19 mouse cellular contexts compared by ENCODE assay signal in genomic region chr14:117385731-117386270, GRCm38 (mm10).
DNase-seq lines count a peak whose midpoint lies in the region; ATAC-seq and TF ChIP-seq lines count a peak whose summit lies in the region.
"Had no signal": no experiment of that assay in that cellular context is flagged by ENCODE, and none has a peak within 500 bp of the region (broad histone marks: within the 10 kb centered on the region; RNA-seq: fewer than 3 reads in every experiment).

No protein-coding gene starts in this region.

- no peak overlapping the region for H3K4me2 ChIP-seq in lung, embryonic 14.5 days
- H3K4me2 ChIP-seq: forebrain, embryonic 15.5 days; heart, embryonic 11.5 days; heart, embryonic 15.5 days; hindbrain, embryonic 15.5 days had no signal

- no peaks in the 10 kb centered on the region for H3K36me3 ChIP-seq in kidney, adult 2 months (ENCODE audit: control insufficient read depth, insufficient read depth, low read length)
- H3K36me3 ChIP-seq in lung, embryonic 14.5 days (ENCODE audit: insufficient read depth): no peaks in the 10 kb centered on the region
- H3K36me3 ChIP-seq: forebrain, embryonic 15.5 days; heart, embryonic 15.5 days; hindbrain, embryonic 15.5 days had no signal

- POLR2A ChIA-PET in Patski (lab: Charles Lee): no interaction called here

- H3K4me1 ChIP-seq in kidney, adult 2 months (ENCODE audit: control insufficient read depth, insufficient read depth, low read length): no peaks in the 10 kb centered on the region
- peaks cover 4% of the 10 kb centered on the region for H3K4me1 ChIP-seq in lung, embryonic 14.5 days (ENCODE audit: insufficient read depth)
- no peaks in the 10 kb centered on the region for H3K4me1 ChIP-seq in lung, adult 2 months (ENCODE audit: control insufficient read depth, insufficient read depth, low read length)
- H3K4me1 ChIP-seq: forebrain, embryonic 15.5 days had no signal

- no peak overlapping the region for H3K4me3 ChIP-seq in kidney, adult 2 months (ENCODE audit: insufficient read depth, low read depth, low read length)
- no peak overlapping the region for H3K4me3 ChIP-seq in lung, embryonic 14.5 days (ENCODE audit: low read depth, low read length)
- no peak overlapping the region for H3K4me3 ChIP-seq in lung, adult 2 months (replicated peaks; ENCODE audit: extremely low read depth, low read depth, low read length)
- H3K4me3 ChIP-seq: forebrain, embryonic 15.5 days; heart, embryonic 15.5 days; hindbrain, embryonic 15.5 days had no signal

- H3K27me3 ChIP-seq in kidney, adult 2 months (replicated peaks; ENCODE audit: control insufficient read depth, insufficient read depth, low read length): no peaks in the 10 kb centered on the region
- H3K27me3 ChIP-seq in lung, embryonic 14.5 days (ENCODE audit: insufficient read depth, low read length): no peaks in the 10 kb centered on the region
- H3K27me3 ChIP-seq in Patski: no peaks in the 10 kb centered on the region
- H3K27me3 ChIP-seq: CH12.LX; forebrain, embryonic 15.5 days; heart, embryonic 15.5 days; hindbrain, embryonic 15.5 days had no signal

- no peak for ATAC-seq in lung, embryonic 14.5 days (ENCODE audit: insufficient read depth)
- peak; percentile 40 for ATAC-seq in Patski
- ATAC-seq: forebrain, embryonic 15.5 days; inflammation-experienced regulatory T-cells, adult 6 months had no signal

- CTCF ChIA-PET in Patski (lab: Charles Lee): no interaction called here

- in situ Hi-C loops in Patski (cut with MboI; ENCODE audit: low pct_unique_long_range_greater_than_20kb): loop anchor here (25.0 kb wide), 1 partner anchor 448 kb away; the partner anchor contains the start of gene Gpc6

- peak; percentile 14 for DNase-seq in kidney, adult 2 months
- no peak for DNase-seq in kidney, adult 11 months
- peak; percentile 64 for DNase-seq in lung, embryonic 14.5 days
- no peak for DNase-seq in lung, adult 2 months
- DNase-seq in 3T3-L1 (ENCODE audit: low read depth, low spot score): peak; percentile 63
- DNase-seq in Patski (ENCODE audit: low read depth, low spot score): no peak
- no peak for DNase-seq in layer of hippocampus, postnatal 14 days (ENCODE audit: low spot score in 2 of 2)
- DNase-seq: adrenal gland, adult 8-10 months; adrenal gland, postnatal 36 days; cerebellum, adult 2 months; cerebellum, postnatal 10 days; gastrocnemius, postnatal 36 days; heart, postnatal 14 days had no signal

- H3K9ac ChIP-seq in lung, embryonic 14.5 days: no peak overlapping the region
- H3K9ac ChIP-seq: forebrain, embryonic 15.5 days; heart, embryonic 15.5 days; hindbrain, embryonic 15.5 days had no signal

- no peak for TF ChIP-seq CTCF in kidney, adult 2 months (conservative IDR thresholded peaks at IDR 0.05; ENCODE audit: insufficient read depth, insufficient read length, low read depth, low read length)
- no peak for TF ChIP-seq CTCF in lung, embryonic 14.5 days (IDR thresholded peaks at IDR 0.05; ENCODE audit: low read depth)
- TF ChIP-seq CTCF in lung, adult 2 months (IDR thresholded peaks at IDR 0.05; ENCODE audit: insufficient read depth, low read length): no peak
- no peak for TF ChIP-seq CTCF in Patski (IDR thresholded peaks at IDR 0.05)

- no peaks in the 10 kb centered on the region for H3K9me3 ChIP-seq in lung, embryonic 14.5 days (ENCODE audit: low read depth, low read length)
- H3K9me3 ChIP-seq: forebrain, embryonic 15.5 days; heart, embryonic 15.5 days; hindbrain, embryonic 15.5 days had no signal

- TF ChIP-seq POLR2A in kidney, adult 2 months (IDR thresholded peaks at IDR 0.05; ENCODE audit: low read depth, low read length): no peak
- no peak for TF ChIP-seq POLR2A in lung, adult 2 months (IDR thresholded peaks at IDR 0.05; ENCODE audit: borderline replicate concordance, extremely low read depth, low read depth, low read length)

- no peak overlapping the region for H3K27ac ChIP-seq in kidney, adult 2 months (ENCODE audit: insufficient read depth, low read depth, low read length)
- no peak overlapping the region for H3K27ac ChIP-seq in lung, embryonic 14.5 days (ENCODE audit: low read depth)
- H3K27ac ChIP-seq: forebrain, embryonic 15.5 days; heart, embryonic 15.5 days; hindbrain, embryonic 15.5 days had no signal

Comparison
In these comparisons a context has a peak if more than half of its experiments do, and no peak if none do; other contexts are left out.
1. DNase-seq: peak in kidney, adult 2 months (single experiment), lung, embryonic 14.5 days (single experiment) and 3T3-L1 (single experiment); none in kidney, adult 11 months (single experiment), lung, adult 2 months (single experiment), Patski (single experiment) and layer of hippocampus, postnatal 14 days (0 of 2).